Mouse (Mus musculus) hindbrain, postnatal 0 days (tissue): ENCODE measurements around the gene Arid1b. TPM values are rescaled to one million over a fixed set of nuclear protein-coding genes. Genes with fewer than 3 reads are reported as not detected.

Experiments used
- ATAC-seq: fragments of 200-750 bp; cut with Nextera tagmentation; 2 replicates; pipeline ENCODE4 v1.8.0; 2017; ENCODE audit warnings: mild to moderate bottlenecking, moderate TSS enrichment, moderate library complexity
- DNase-seq: peaks from one replicate; pipeline ENCODE4 v3.0.0-alpha.2; 2015; ENCODE audit warnings: low spot score
- H3K27ac ChIP-seq: fragments of 300-500 bp; sonication (generic); 2 replicates; pipeline ENCODE4 v1.5.1; 2014; ENCODE audit warnings: mild to moderate bottlenecking
- H3K27me3 ChIP-seq: fragments of 300-500 bp; sonication (generic); 2 replicates; pipeline ENCODE4 v1.6.1; 2014; ENCODE audit warnings: low read length, mixed read lengths; ENCODE audit not compliant: insufficient read depth
- H3K36me3 ChIP-seq: fragments of 300-500 bp; sonication (generic); 2 replicates; pipeline ENCODE4 v1.6.1; 2014; ENCODE audit warnings: low read length, mixed read lengths; ENCODE audit not compliant: insufficient read depth
- H3K4me1 ChIP-seq: fragments of 300-500 bp; sonication (generic); 2 replicates; pipeline ENCODE4 v1.6.1; 2014; ENCODE audit warnings: antibody characterized with exemption, low read length, mixed read lengths; ENCODE audit not compliant: insufficient read depth
- H3K4me2 ChIP-seq: fragments of 300-500 bp; sonication (generic); 2 replicates; pipeline ENCODE4 v1.6.1; 2014; ENCODE audit warnings: low read depth, mild to moderate bottlenecking, low read length, moderate library complexity, mixed read lengths
- H3K4me3 ChIP-seq: fragments of 300-500 bp; sonication (generic); 2 replicates; pipeline ENCODE4 v1.5.1; 2014; ENCODE audit warnings: low read length
- H3K9ac ChIP-seq: fragments of 300-500 bp; sonication (generic); replicated peaks from 2 replicates; pipeline ENCODE4 v1.6.1; 2014; ENCODE audit warnings: mild to moderate bottlenecking, low read length, moderate library complexity, mixed read lengths
- H3K9me3 ChIP-seq: fragments of 300-500 bp; sonication (generic); 2 replicates; pipeline ENCODE4 v1.6.1; 2016; ENCODE audit warnings: low read length, mixed read lengths
- CTCF ChIP-seq: IDR thresholded peaks from 2 replicates; pipeline ENCODE4 v1.5.1; 2016; ENCODE audit warnings: antibody characterized with exemption, control low read depth, low read depth
- WGBS: fragments of 180-500 bp; shearing (Covaris S2); extraction: QIAGEN DNeasy Blood & Tissue Kit; methylation state at CpG from one replicate; pipeline ENCODE4 v1.1.7; 2014; 5-methylcytosine and 5-hydroxymethylcytosine counted together
- polyA plus RNA-seq: library from polyadenylated mRNA; unstranded; fragments of >200 nt; fragmentation: Nextera tagmentation; extraction: Ambion mirVana; gene quantifications from 2 replicates; pipeline ENCODE4 v1.2.1, GENCODE M21; 2015
- total RNA-seq: library from RNA; depleted of rRNA; stranded (reverse); fragments of >200 nt; gene quantifications from 2 replicates; pipeline ENCODE4 v1.2.3, GENCODE M21; 2014

Gene Arid1b
- total and polyA plus RNA-seq, 2 experiments from 2014 or later = 10.5 to 62.5 TPM

GRCm38 (mm10) chr17:5198811-5199210, 204.7 kb downstream of the Arid1b start:
- no peak overlapping the region for H3K4me2 ChIP-seq
- H3K9me3 ChIP-seq = no peaks in the 10 kb centered on the region
- DNase-seq = peak; percentile 46
- no peaks in the 10 kb centered on the region for H3K36me3 ChIP-seq
- H3K9ac ChIP-seq = no peak overlapping the region
- no peak for TF ChIP-seq CTCF
- peak overlapping the region; percentile 5; the same call in 1 of the 2 replicates for H3K27ac ChIP-seq
- no peak for ATAC-seq
- 44% methylated on average over 4 of the region's 4 CpGs for WGBS
- H3K27me3 ChIP-seq = no peaks in the 10 kb centered on the region
- peaks cover 13% of the 10 kb centered on the region for H3K4me1 ChIP-seq
- no peak overlapping the region for H3K4me3 ChIP-seq

GRCm38 (mm10) chr17:5200638-5201037, 206.5 kb downstream of the Arid1b start:
- no peak overlapping the region for H3K9ac ChIP-seq
- H3K36me3 ChIP-seq = no peaks in the 10 kb centered on the region
- H3K27ac ChIP-seq = no peak overlapping the region
- H3K4me1 ChIP-seq = peaks cover 19% of the 10 kb centered on the region
- WGBS = 94% methylated on average over 6 of the region's 6 CpGs
- H3K4me3 ChIP-seq = no peak overlapping the region
- no peak for TF ChIP-seq CTCF
- no peaks in the 10 kb centered on the region for H3K9me3 ChIP-seq
- H3K27me3 ChIP-seq = no peaks in the 10 kb centered on the region
- no peak for ATAC-seq
- no peak overlapping the region for H3K4me2 ChIP-seq
- DNase-seq = no peak

- 80% methylated on average over 6 of the region's 6 CpGs for WGBS
- Histone ChIP-seq H3K27me3 (no peaks in the 10 kb centered on the region), H3K9ac (no peak overlapping the region), H3K36me3 (no peaks in the 10 kb centered on the region), H3K9me3 (no peaks in the 10 kb centered on the region), H3K4me2 (no peak overlapping the region), H3K4me1 (peaks cover 19% of the 10 kb centered on the region), H3K4me3 (no peak overlapping the region), H3K27ac (no peak overlapping the region)
- ATAC-seq (0 out of 2 replicates have a peak, but pooled peaks have one; percentile 63), DNase-seq (peak; percentile 77)
- peak; percentile 83 for TF ChIP-seq CTCF
Measured at GRCm38 (mm10) chr17:5201859-5202598, 207.9 kb downstream of the Arid1b start.

GRCm38 (mm10) chr17:5202756-5203155, 208.6 kb downstream of the Arid1b start:
- Histone ChIP-seq H3K9ac (no peak overlapping the region), H3K4me1 (peaks cover 19% of the 10 kb centered on the region), H3K36me3 (no peaks in the 10 kb centered on the region), H3K27ac (no peak overlapping the region), H3K27me3 (no peaks in the 10 kb centered on the region), H3K9me3 (no peaks in the 10 kb centered on the region), H3K4me2 (no peak overlapping the region), H3K4me3 (no peak overlapping the region)
- TF ChIP-seq CTCF = no peak
- DNase-seq (no peak), ATAC-seq (no peak)
- 91% methylated on average over 5 of the region's 5 CpGs for WGBS

- Histone ChIP-seq H3K4me2 (no peak overlapping the region), H3K9ac (no peak overlapping the region), H3K27ac (no peak overlapping the region), H3K36me3 (no peaks in the 10 kb centered on the region), H3K9me3 (no peaks in the 10 kb centered on the region), H3K27me3 (no peaks in the 10 kb centered on the region), H3K4me3 (no peak overlapping the region), H3K4me1 (peaks cover 15% of the 10 kb centered on the region)
- no peak for ATAC-seq
- no peak for TF ChIP-seq CTCF
- WGBS = 75% methylated on average over 10 of the region's 10 CpGs
- DNase-seq = no peak
Measured at GRCm38 (mm10) chr17:5203346-5204102, 209.4 kb downstream of the Arid1b start.

GRCm38 (mm10) chr17:5204103-5204665, 210.1 kb downstream of the Arid1b start:
- Histone ChIP-seq H3K4me1 (peaks cover 11% of the 10 kb centered on the region), H3K9me3 (no peaks in the 10 kb centered on the region), H3K4me3 (no peak overlapping the region), H3K36me3 (no peaks in the 10 kb centered on the region), H3K4me2 (no peak overlapping the region), H3K27me3 (no peaks in the 10 kb centered on the region), H3K9ac (no peak overlapping the region), H3K27ac (no peak overlapping the region)
- ATAC-seq (no peak), DNase-seq (no peak)
- WGBS = 76% methylated on average over 9 of the region's 9 CpGs
- no peak for TF ChIP-seq CTCF
